Mouse (Mus musculus) hindbrain, embryonic 11.5 days (tissue): ENCODE data around the gene Agpat1. TPM values are rescaled to one million over a fixed set of nuclear protein-coding genes. Genes with fewer than 3 reads are reported as not detected.

Experiments used
- ATAC-seq: fragments of 200-750 bp; cut with Nextera tagmentation; 2 replicates; pipeline ENCODE4 v1.8.0; 2017; ENCODE audit warnings: mild to moderate bottlenecking, moderate TSS enrichment, moderate library complexity; ENCODE audit not compliant: low FRiP score
- DNase-seq: peaks from one replicate; pipeline ENCODE4 v3.0.0-alpha.2; 2015; ENCODE audit warnings: low spot score
- H3K27ac ChIP-seq: fragments of 300-500 bp; sonication (generic); 2 replicates; pipeline ENCODE4 v1.5.1; 2014; ENCODE audit warnings: mild to moderate bottlenecking, low read depth, low read length
- H3K27me3 ChIP-seq: fragments of 300-500 bp; sonication (generic); 2 replicates; pipeline ENCODE4 v1.6.1; 2014; ENCODE audit warnings: mild to moderate bottlenecking, low read length, moderate library complexity, mixed read lengths; ENCODE audit not compliant: control insufficient read depth, insufficient read depth
- H3K36me3 ChIP-seq: fragments of 300-500 bp; sonication (generic); 2 replicates; pipeline ENCODE4 v1.6.1; 2014; ENCODE audit warnings: mild to moderate bottlenecking, low read length, moderate library complexity, mixed read lengths; ENCODE audit not compliant: control insufficient read depth, insufficient read depth
- H3K4me1 ChIP-seq: fragments of 300-500 bp; sonication (generic); replicated peaks from 2 replicates; pipeline ENCODE4 v1.6.1; 2014; ENCODE audit warnings: low read length, mixed read lengths; ENCODE audit not compliant: control insufficient read depth, insufficient read depth
- H3K4me2 ChIP-seq: fragments of 300-500 bp; sonication (generic); replicated peaks from 2 replicates; pipeline ENCODE4 v1.6.1; 2014; ENCODE audit warnings: mild to moderate bottlenecking, low read depth, low read length
- H3K4me3 ChIP-seq: fragments of 300-500 bp; sonication (generic); 2 replicates; pipeline ENCODE4 v1.5.1; 2014; ENCODE audit warnings: low read depth, low read length
- H3K9ac ChIP-seq: fragments of 300-500 bp; sonication (generic); 2 replicates; pipeline ENCODE4 v1.6.1; 2014; ENCODE audit warnings: low read depth, low read length
- H3K9me3 ChIP-seq: fragments of 300-500 bp; sonication (generic); 2 replicates; pipeline ENCODE4 v1.6.1; 2016; ENCODE audit warnings: low read length; ENCODE audit not compliant: control insufficient read depth
- WGBS: fragments of 180-500 bp; shearing (Covaris S2); extraction: QIAGEN DNeasy Blood & Tissue Kit; methylation state at CpG from one replicate; pipeline ENCODE4 v1.1.7; 2014; 5-methylcytosine and 5-hydroxymethylcytosine counted together
- polyA plus RNA-seq: library from polyadenylated mRNA; unstranded; fragments of >200 nt; fragmentation: Nextera tagmentation; extraction: Ambion mirVana; gene quantifications from 2 replicates; pipeline ENCODE4 v1.2.1, GENCODE M21; 2014

Gene Agpat1
- polyA plus RNA-seq, 1 experiment from 2014 or later = 81.2 TPM

- peak overlapping the region; percentile 67; the same call in 1 of the 2 replicates for H3K4me3 ChIP-seq
- DNase-seq (no peak), ATAC-seq (no peak)
- WGBS = 30% methylated on average over 5 of the region's 5 CpGs
- no peaks in the 10 kb centered on the region for H3K36me3 ChIP-seq
- H3K9me3 ChIP-seq = no peaks in the 10 kb centered on the region
- H3K4me2 ChIP-seq = peak overlapping the region; percentile 60; the same call in 1 of the 2 replicates
- H3K9ac ChIP-seq = no peak overlapping the region
- peaks cover 32% of the 10 kb centered on the region for H3K4me1 ChIP-seq
- H3K27me3 ChIP-seq = peaks cover 35% of the 10 kb centered on the region
- H3K27ac ChIP-seq = no peak overlapping the region
Measured at GRCm38 (mm10) chr17:34628644-34628967, 24.5 kb downstream of the Agpat1 start.

GRCm38 (mm10) chr17:34629221-34629751 lies 25.2 kb downstream of the Agpat1 start, which contains the start of gene Prrt1:
Gene Prrt1, plus strand, starts transcription at chr17:34629533.
- H3K9me3 ChIP-seq = no peaks in the 10 kb centered on the region
- WGBS = under 1% methylated on average over 16 of the region's 16 CpGs
- DNase-seq = peak; percentile 59
- H3K9ac ChIP-seq = 0 out of 2 replicates have a peak within 1 kb of the TSS, but pooled peaks have one; percentile 20
- peak within 1 kb of the TSS; percentile 60 for H3K4me2 ChIP-seq
- H3K36me3 ChIP-seq = no peaks in the 10 kb centered on the region
- ATAC-seq = no peak
- H3K4me3 ChIP-seq = peak within 1 kb of the TSS; percentile 67
- no peak within 1 kb of the TSS for H3K27ac ChIP-seq
- peaks cover 32% of the 10 kb centered on the region for H3K4me1 ChIP-seq
- H3K27me3 ChIP-seq = peaks cover 35% of the 10 kb centered on the region

GRCm38 (mm10) chr17:34629796-34630603 lies 25.9 kb downstream of the Agpat1 start:
- peak; percentile 27 for DNase-seq
- Histone ChIP-seq H3K4me3 (peak overlapping the region; percentile 28), H3K4me1 (peaks cover 32% of the 10 kb centered on the region), H3K27me3 (peaks cover 35% of the 10 kb centered on the region), H3K9me3 (no peaks in the 10 kb centered on the region), H3K27ac (no peak overlapping the region), H3K36me3 (no peaks in the 10 kb centered on the region), H3K9ac (0 out of 2 replicates have a peak overlapping the region, but pooled peaks have one; percentile 20), H3K4me2 (peak overlapping the region; percentile 60)
- WGBS = 15% methylated on average over 12 of the region's 12 CpGs
- no peak for ATAC-seq

- Histone ChIP-seq H3K4me1 (peaks cover 32% of the 10 kb centered on the region), H3K27ac (no peak overlapping the region)
Measured at GRCm38 (mm10) chr17:34630761-34631301, 26.8 kb downstream of the Agpat1 start.

GRCm38 (mm10) chr17:34631647-34632046 lies 27.6 kb downstream of the Agpat1 start:
- Histone ChIP-seq H3K4me1 (peaks cover 26% of the 10 kb centered on the region), H3K27ac (no peak overlapping the region), H3K4me3 (peak overlapping the region; percentile 12), H3K4me2 (peak overlapping the region; percentile 42), H3K36me3 (no peaks in the 10 kb centered on the region), H3K27me3 (peaks cover 35% of the 10 kb centered on the region), H3K9ac (no peak overlapping the region), H3K9me3 (no peaks in the 10 kb centered on the region)
- ATAC-seq (no peak), DNase-seq (no peak)
- WGBS = 6% methylated on average over 12 of the region's 12 CpGs

More at GRCm38 (mm10) chr17:34630761-34631301, 26.8 kb downstream of the Agpat1 start:
- Histone ChIP-seq H3K4me2 (peak overlapping the region; percentile 60), H3K27me3 (peaks cover 35% of the 10 kb centered on the region), H3K36me3 (no peaks in the 10 kb centered on the region), H3K9me3 (no peaks in the 10 kb centered on the region), H3K4me3 (peak overlapping the region; percentile 27), H3K9ac (peak overlapping the region; percentile 11; the same call in 1 of the 2 replicates)
- DNase-seq = peak; percentile 27
- ATAC-seq = no peak
- WGBS = 2% methylated on average over 34 of the region's 48 CpGs

GRCm38 (mm10) chr17:34632261-34632691 lies 28.2 kb downstream of the Agpat1 start:
- ATAC-seq (no peak), DNase-seq (peak; percentile 42)
- Histone ChIP-seq H3K9me3 (no peaks in the 10 kb centered on the region), H3K27me3 (peaks cover 35% of the 10 kb centered on the region), H3K9ac (0 out of 2 replicates have a peak overlapping the region, but pooled peaks have one; percentile 15), H3K4me2 (peak overlapping the region; percentile 42), H3K36me3 (no peaks in the 10 kb centered on the region), H3K4me3 (peak overlapping the region; percentile 12), H3K4me1 (peaks cover 26% of the 10 kb centered on the region), H3K27ac (no peak overlapping the region)
- WGBS = 1% methylated on average over 26 of the region's 26 CpGs

GRCm38 (mm10) chr17:34635671-34636070 lies 31.6 kb downstream of the Agpat1 start:
- H3K27me3 ChIP-seq = peaks cover 19% of the 10 kb centered on the region
- 79% methylated on average over 2 of the region's 2 CpGs for WGBS
- H3K4me2 ChIP-seq = no peak overlapping the region
- H3K4me1 ChIP-seq = peaks cover 8% of the 10 kb centered on the region; the same call in 1 of the 2 replicates
- ATAC-seq (no peak), DNase-seq (no peak)
- no peaks in the 10 kb centered on the region for H3K9me3 ChIP-seq
- H3K27ac ChIP-seq = no peak overlapping the region
- no peaks in the 10 kb centered on the region for H3K36me3 ChIP-seq
- no peak overlapping the region for H3K4me3 ChIP-seq
- H3K9ac ChIP-seq = no peak overlapping the region

GRCm38 (mm10) chr17:34637459-34637858 lies 33.4 kb downstream of the Agpat1 start:
- Histone ChIP-seq H3K9me3 (no peaks in the 10 kb centered on the region), H3K9ac (no peak overlapping the region), H3K27me3 (peaks cover 2% of the 10 kb centered on the region), H3K4me2 (no peak overlapping the region), H3K27ac (no peak overlapping the region), H3K4me1 (no peaks in the 10 kb centered on the region), H3K36me3 (no peaks in the 10 kb centered on the region), H3K4me3 (no peak overlapping the region)
- ATAC-seq (no peak), DNase-seq (no peak)
- 65% methylated on average over 3 of the region's 3 CpGs for WGBS
